Mouse (Mus musculus): ENCODE measurements around the gene Cbs. TPM values are rescaled to one million over a fixed set of nuclear protein-coding genes. Genes with fewer than 3 reads are reported as not detected.

Gene Cbs
- polyA plus RNA-seq, 1 experiment from 2014 or later = 2.6 TPM

DNA sequence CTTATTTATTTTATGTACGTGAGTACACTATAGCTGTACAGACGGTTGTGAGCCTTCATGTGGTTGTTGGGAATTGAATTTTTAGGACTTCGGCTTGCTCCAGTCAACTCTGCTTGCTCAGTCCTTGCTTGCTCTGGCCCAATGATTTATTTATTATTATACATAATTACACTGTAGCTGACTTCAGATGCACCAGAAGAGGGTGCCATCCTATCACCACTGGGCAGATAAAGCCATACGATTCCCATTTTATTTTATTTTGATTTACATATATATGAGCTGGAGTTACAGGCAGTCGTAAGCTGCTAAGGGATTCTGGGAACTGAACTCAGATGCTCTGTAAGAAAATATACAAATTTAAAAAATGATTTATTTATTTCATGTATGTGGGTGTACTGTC is 65.3 kb downstream of the Cbs start:
- no peak overlapping the region for H3K9ac ChIP-seq
- H3K36me3 ChIP-seq (replicated peaks) = no peaks in the 10 kb centered on the region
- no peak overlapping the region for H3K4me3 ChIP-seq (replicated peaks)
- WGBS = 94% methylated on average over 5 of the region's 5 CpGs
- ATAC-seq (ENCODE audit: low FRiP score) = no peak
- H3K4me1 ChIP-seq = peaks cover 21% of the 10 kb centered on the region
- H3K27ac ChIP-seq = no peak overlapping the region
- no peak overlapping the region for H3K4me2 ChIP-seq
- H3K9me3 ChIP-seq = no peaks in the 10 kb centered on the region
- H3K27me3 ChIP-seq = no peaks in the 10 kb centered on the region

GRCm38 (mm10) chr17:31570321-31570925 is 66.6 kb downstream of the Cbs start:
- Histone ChIP-seq H3K4me2 (no peak overlapping the region), H3K4me1 (peaks cover 32% of the 10 kb centered on the region), H3K9me3 (no peaks in the 10 kb centered on the region), H3K27ac (no peak overlapping the region), H3K9ac (no peak overlapping the region), H3K27me3 (no peaks in the 10 kb centered on the region), H3K36me3 (replicated peaks) (no peaks in the 10 kb centered on the region), H3K4me3 (replicated peaks) (no peak overlapping the region)
- whole genome bisulfite sequencing = 92% methylated on average over 9 of the region's 9 CpGs
- peak; percentile 84; the same call in 1 of the 2 replicates for ATAC-seq (ENCODE audit: low FRiP score)

DNA sequence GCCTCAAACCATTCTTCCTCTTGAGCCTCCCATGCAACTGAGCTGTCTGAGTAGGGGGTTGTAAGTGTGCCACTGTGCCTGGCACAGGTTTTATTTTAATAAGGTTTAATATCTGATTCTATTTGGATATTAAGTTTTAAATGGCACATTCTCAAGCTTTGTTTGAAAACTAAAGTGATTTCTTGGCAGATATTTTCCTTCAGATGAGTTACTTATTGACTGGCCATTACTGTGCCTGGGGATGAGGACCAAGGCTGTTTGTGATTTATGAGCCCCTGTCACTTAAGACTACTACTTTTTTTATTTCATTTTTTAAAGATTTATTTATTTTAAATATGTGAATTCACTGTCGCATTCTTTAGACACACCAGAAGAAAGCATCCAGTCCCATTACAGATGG is 67.3 kb downstream of the Cbs start:
- Histone ChIP-seq H3K9me3 (no peaks in the 10 kb centered on the region), H3K27me3 (no peaks in the 10 kb centered on the region), H3K36me3 (replicated peaks) (no peaks in the 10 kb centered on the region), H3K4me2 (no peak overlapping the region), H3K9ac (no peak overlapping the region), H3K4me1 (peaks cover 32% of the 10 kb centered on the region), H3K4me3 (replicated peaks) (no peak overlapping the region), H3K27ac (no peak overlapping the region)
- WGBS = 94% methylated on average over 1 of the region's 1 CpGs
- no peak for ATAC-seq (ENCODE audit: low FRiP score)

GRCm38 (mm10) chr17:31566276-31566675 is 70.8 kb downstream of the Cbs start:
- no peak overlapping the region for H3K27ac ChIP-seq
- 66% methylated on average over 6 of the region's 6 CpGs for WGBS

GRCm38 (mm10) chr17:31565141-31566056 is 71.6 kb downstream of the Cbs start:
- peak overlapping the region; percentile 86 for H3K9ac ChIP-seq
- no peaks in the 10 kb centered on the region for H3K36me3 ChIP-seq (replicated peaks)
- H3K4me1 ChIP-seq = peaks cover 39% of the 10 kb centered on the region
- H3K4me3 ChIP-seq (replicated peaks) = peak overlapping the region; percentile 79
- peak overlapping the region; percentile 86 for H3K4me2 ChIP-seq
- no peaks in the 10 kb centered on the region for H3K27me3 ChIP-seq
- peak overlapping the region; percentile 99 for H3K27ac ChIP-seq
- peak; percentile 51 for ATAC-seq (ENCODE audit: low FRiP score)
- WGBS = under 1% methylated on average over 76 of the region's 88 CpGs
- H3K9me3 ChIP-seq = no peaks in the 10 kb centered on the region

More at GRCm38 (mm10) chr17:31566276-31566675, 70.8 kb downstream of the Cbs start:
- Histone ChIP-seq H3K4me2 (peak overlapping the region; percentile 86), H3K4me1 (peaks cover 39% of the 10 kb centered on the region), H3K9me3 (no peaks in the 10 kb centered on the region), H3K9ac (peak overlapping the region; percentile 86), H3K27me3 (no peaks in the 10 kb centered on the region), H3K4me3 (replicated peaks) (peak overlapping the region; percentile 79), H3K36me3 (replicated peaks) (no peaks in the 10 kb centered on the region)
- ATAC-seq (ENCODE audit: low FRiP score) = no peak

DNA sequence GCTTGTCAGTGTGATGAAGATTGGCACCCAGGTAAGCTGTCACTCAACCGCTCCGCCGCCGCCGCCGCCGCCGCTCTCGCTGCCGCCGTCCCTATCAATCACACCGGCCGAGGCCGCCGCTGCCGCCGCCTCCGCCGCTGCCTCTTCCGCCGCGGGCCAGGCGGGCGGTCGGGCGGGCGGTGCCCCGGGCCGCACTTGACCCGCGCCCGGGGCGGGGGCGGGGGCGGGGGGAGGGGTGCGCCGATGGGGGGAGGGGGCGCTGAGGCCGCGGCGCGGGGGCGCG is 72.2 kb downstream of the Cbs start:
- WGBS = under 1% methylated on average over 28 of the region's 44 CpGs
- Histone ChIP-seq H3K27me3 (no peaks in the 10 kb centered on the region), H3K9ac (peak overlapping the region; percentile 86), H3K4me2 (peak overlapping the region; percentile 86), H3K36me3 (replicated peaks) (no peaks in the 10 kb centered on the region), H3K4me3 (replicated peaks) (peak overlapping the region; percentile 79), H3K9me3 (no peaks in the 10 kb centered on the region), H3K4me1 (peaks cover 39% of the 10 kb centered on the region), H3K27ac (peak overlapping the region; percentile 99)
- no peak for ATAC-seq (ENCODE audit: low FRiP score)

DNA sequence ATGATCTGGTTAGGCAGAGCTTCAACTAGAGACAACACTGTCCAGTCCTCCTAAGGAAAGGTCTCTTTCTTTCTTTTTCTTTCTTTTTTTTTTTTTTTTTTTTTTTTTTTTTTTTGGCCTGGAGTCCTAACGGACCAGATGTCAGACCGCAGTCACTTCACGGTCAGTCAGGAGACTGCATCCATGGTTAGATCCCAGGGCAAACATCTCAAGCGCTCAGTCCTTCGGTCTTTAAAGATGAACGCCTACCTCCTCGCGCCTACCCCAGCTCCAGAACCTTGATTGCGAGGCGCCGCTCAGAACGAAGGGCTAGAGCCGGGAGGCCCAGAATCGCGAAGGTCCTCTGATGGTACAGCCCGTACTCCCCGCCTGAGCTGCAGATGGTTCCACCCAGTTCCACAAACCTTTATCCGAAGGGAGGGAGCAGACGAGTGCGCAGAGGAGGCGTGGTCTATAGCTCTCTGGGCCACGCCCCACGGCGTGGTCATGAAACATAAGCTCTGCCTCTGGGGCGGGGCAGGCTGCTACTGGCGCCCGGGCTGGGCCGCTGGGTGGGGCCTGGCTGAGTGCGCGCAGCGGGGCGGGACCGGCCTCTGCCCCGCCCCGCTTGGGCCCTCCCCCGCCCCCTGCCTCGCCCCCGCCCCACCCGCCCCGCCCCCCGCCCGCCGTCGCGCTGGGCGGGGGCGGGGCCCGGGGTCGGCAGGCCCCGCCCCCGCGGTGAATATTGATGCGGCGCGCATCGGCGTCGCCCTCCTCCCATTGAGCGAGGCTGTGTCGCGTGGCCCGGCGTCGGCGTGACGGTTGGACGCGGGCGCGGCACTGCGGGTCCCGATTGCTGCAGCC is 72.8 kb downstream of the Cbs start, which contains the start of gene Pknox1:
Gene Pknox1 (plus strand): TSS at position 720 of the 843 bp plus-strand sequence.
- under 1% methylated on average over 50 of the region's 72 CpGs for WGBS
- H3K4me1 ChIP-seq = peaks cover 36% of the 10 kb centered on the region
- peak within 1 kb of the TSS; percentile 86 for H3K9ac ChIP-seq
- ATAC-seq (ENCODE audit: low FRiP score) = peak; percentile 96
- peak within 1 kb of the TSS; percentile 79 for H3K4me3 ChIP-seq (replicated peaks)
- peak within 1 kb of the TSS; percentile 86 for H3K4me2 ChIP-seq
- H3K27ac ChIP-seq = peak within 1 kb of the TSS; percentile 99
- H3K36me3 ChIP-seq (replicated peaks) = no peaks in the 10 kb centered on the region
- no peaks in the 10 kb centered on the region for H3K27me3 ChIP-seq
- no peaks in the 10 kb centered on the region for H3K9me3 ChIP-seq

DNA sequence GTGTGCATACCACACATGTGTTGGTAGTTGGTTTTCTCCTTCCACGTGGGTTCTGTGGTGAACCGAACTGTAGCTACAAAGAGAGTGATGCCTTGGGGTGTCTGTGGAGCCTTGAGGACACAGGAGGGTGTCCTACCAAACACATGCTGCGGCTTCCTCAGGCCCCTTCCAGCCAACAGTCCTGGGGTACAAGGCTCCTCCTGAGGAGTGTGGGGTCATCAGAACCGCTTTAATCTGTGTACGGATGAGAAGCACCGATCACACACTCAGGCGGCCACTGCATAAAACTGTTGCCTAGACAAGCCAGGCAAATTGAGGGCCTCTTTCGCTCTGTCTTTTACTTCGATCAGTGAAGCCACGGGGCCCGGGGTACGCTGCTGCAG is 73.4 kb downstream of the Cbs start:
- Histone ChIP-seq H3K9ac (peak overlapping the region; percentile 59), H3K27ac (peak overlapping the region; percentile 99), H3K4me3 (replicated peaks) (peak overlapping the region; percentile 79), H3K4me1 (peaks cover 33% of the 10 kb centered on the region), H3K27me3 (no peaks in the 10 kb centered on the region), H3K9me3 (no peaks in the 10 kb centered on the region), H3K36me3 (replicated peaks) (no peaks in the 10 kb centered on the region), H3K4me2 (peak overlapping the region; percentile 56)
- 22% methylated on average over 12 of the region's 12 CpGs for WGBS
- no peak for ATAC-seq (ENCODE audit: low FRiP score)

- no peaks in the 10 kb centered on the region for H3K27me3 ChIP-seq
- no peaks in the 10 kb centered on the region for H3K36me3 ChIP-seq (replicated peaks)
- H3K4me1 ChIP-seq = peaks cover 19% of the 10 kb centered on the region
- H3K9ac ChIP-seq = no peak overlapping the region
- no peak overlapping the region for H3K4me3 ChIP-seq (replicated peaks)
- no peaks in the 10 kb centered on the region for H3K9me3 ChIP-seq
- no peak overlapping the region for H3K27ac ChIP-seq
- no peak for ATAC-seq (ENCODE audit: low FRiP score)
- no peak overlapping the region for H3K4me2 ChIP-seq
- 89% methylated on average over 11 of the region's 11 CpGs for WGBS
Observed at GRCm38 (mm10) chr17:31559021-31559789, 77.8 kb downstream of the Cbs start.
